Mouse (Mus musculus) neutrophil, adult 65 days (primary cell): ENCODE data around the gene Bcl11b. TPM values are rescaled to one million over a fixed set of nuclear protein-coding genes. Genes with fewer than 3 reads are reported as not detected.

ENCODE experiments used
- total RNA-seq: library from RNA; stranded (reverse); gene quantifications from 2 replicates; pipeline ENCODE4 v1.2.4, GENCODE M21; 2023

Gene Bcl11b
- total RNA-seq, result not detected in 2 replicates

DNA sequence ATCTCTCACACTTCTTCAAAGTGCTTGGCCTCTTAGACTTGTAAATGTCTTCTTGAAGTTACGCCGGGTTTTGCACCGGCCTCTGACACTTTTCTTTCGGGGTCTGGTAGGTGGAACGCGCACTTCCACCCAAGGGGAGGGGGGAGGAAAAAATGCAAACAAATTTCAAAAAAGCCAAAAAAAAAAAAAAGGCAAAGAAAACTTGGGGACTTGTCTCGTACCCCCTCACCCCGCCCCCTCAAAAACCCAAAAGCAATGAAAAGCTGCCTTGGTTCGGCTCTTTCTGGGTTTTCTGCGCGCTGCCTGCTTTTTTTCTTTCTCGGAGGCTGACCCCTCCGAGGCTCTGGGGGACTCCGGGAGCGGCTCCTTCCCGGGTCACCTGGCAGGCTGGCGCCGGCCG, at the start of gene Bcl11b:
TSS of gene Bcl11b (minus strand) at position 120 of the 400 bp plus-strand sequence.

Other genes with a start within 250 kb of the Bcl11b start
- gene Setd3, start 175.7 kb upstream of the Bcl11b start, total RNA-seq, result 45.0 and 59.9 TPM in 2 replicates
- 93.4 and 119 TPM in 2 replicates for gene Ccnk, start 176.0 kb upstream of the Bcl11b start, total RNA-seq